Mouse (Mus musculus): ENCODE data around the gene Maml1.

Maml1 gene

DNA sequence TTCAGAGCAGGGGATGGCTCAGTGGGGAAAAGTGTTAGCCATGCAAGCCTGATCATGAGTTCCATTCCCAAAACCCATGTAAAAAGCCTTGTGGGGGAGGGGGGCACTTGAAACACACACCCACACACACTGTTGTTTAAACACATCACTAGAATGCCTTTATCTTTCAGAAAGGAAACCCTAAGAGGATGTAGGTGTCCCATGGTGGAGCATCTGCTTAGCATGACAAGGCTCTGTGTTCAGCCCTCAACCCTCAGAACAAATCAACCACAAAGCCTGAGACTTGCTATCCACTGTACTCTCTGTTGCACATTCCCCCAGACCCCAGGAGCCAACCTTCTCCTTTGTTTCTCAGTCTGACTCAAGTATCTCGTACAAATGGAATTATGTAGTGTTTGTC, 12.1 kb downstream of the Maml1 start:
- peak; percentile 59 for DNase-seq (ENCODE audit: low read depth, low spot score)

DNA sequence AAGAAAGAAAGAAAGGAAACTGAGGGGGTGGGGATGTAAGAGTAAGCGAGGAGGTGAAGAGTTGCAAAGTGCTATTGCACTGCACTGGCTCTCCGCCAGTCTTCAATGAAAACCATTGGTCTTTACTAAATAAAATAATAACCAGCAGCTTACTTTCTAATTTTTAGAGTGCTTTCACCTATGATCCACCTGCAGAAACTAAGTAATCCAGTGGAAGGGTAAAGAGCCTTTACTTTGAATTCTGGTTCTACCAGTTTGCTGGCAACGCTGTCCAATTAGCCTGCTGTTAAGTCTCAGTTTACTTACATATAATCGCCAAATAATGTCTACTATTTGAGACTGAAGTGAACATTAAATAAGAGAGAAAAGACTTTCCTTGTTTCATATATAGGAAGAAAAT, 13.1 kb downstream of the Maml1 start:
- no peak for DNase-seq (ENCODE audit: low read depth, low spot score)

DNA sequence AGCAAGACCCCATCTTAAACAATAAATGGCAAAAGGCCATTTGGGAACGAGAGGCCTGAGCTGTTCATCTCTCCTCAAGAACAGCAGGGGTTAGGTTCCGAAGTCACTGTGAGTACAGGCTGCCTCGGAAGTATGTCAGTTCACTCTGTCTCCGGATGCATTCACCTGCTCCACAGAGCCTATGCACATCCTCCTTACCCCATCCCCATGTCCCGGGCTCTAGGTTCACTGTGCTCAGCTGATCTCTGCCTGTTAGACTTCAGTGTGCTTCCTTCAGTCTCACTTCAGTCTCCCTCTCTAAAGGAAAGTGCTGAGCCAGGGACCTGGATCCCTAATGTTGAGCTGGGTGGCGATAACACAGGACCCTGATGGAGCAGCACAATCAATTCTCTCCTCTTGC, 14.4 kb downstream of the Maml1 start:
- no peak for DNase-seq (ENCODE audit: low read depth, low spot score)

DNA sequence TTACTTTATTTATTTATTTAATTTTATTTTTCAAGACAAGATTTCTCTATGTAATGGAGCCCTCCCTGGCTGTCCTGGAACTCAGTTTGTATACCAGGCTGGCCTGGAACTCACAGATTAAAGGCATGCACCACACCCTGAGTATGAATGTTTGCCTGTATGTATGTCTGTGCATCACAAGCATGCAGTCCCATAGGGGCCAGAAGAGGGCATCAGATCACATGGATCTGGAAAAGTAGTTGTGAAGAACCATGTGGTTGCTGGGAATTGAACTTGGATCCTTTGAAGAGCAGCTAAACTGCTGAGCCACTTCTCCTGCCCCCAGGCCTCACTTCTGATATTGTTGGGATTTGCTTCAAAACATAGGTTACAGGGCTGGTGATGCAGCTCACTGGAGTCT, 15.1 kb downstream of the Maml1 start:
- DNase-seq (ENCODE audit: low read depth, low spot score): peak; percentile 51

DNA sequence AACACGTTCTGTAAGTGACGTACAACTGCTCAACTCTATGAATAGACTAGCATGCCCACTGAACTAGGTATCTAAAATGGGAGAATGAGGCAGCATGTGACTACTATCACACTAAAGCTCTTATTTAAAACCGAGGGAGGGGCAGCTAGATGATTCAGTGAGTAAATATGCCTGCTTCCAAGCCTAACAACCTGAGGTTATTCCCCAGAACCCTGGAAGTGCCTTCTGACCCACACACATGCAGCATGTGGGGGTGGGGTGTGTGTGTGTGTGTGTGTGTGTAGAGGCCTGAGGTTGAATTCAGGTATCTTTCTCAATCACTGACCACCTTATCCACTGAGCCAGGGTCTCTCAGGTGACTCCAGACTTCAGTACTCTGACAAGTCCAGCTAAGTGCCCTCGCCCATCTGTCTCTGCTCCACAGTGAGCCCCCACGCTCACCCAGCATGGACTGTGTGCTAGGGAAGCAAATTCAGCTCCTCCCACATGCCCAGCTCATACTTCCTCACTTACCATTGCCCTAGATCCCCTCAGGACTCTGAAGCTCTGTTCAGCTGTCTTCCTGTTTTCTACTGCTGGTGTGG, 16.5 kb downstream of the Maml1 start:
- no peak for DNase-seq (ENCODE audit: low read depth, low spot score)

DNA sequence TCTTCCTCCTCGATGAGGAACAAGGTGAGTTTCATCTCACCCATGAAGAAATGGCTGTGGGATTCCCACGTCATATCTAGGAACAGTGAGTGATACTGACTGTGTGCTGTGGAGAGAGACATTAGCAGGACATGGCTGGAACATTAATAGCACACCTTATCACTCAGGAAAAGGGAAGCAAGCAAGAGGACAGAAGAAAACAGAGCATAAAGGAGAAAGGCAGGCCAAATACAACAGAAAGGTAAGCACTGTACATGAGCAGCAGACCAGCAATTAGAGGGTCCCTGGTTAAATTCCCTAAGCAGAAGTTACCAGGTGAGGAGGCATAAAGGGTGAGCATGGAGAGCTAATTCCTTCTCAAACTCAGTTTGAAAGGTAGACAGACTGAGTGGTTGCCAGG, 17.0 kb downstream of the Maml1 start:
- no peak for DNase-seq (ENCODE audit: low read depth, low spot score)

DNA sequence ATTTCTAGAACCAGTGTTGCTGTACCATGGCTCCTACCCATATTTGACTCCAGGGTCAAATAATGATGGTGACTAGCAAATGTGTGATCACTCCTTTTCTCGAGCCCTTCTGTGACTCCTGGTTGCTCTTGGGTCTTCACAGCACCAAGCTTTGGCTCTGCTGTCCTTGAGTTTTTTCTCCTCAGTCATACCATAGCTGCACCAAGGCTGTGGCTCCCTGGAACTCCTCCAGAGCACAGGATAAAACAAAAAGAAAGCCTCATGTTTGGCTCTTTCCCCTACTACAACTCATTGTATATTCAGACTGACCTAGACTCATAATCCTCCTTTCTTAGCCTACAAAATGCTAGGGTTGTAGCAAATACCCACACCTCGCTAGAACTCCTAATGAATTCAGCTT, 19.3 kb downstream of the Maml1 start:
- DNase-seq (ENCODE audit: low read depth, low spot score): no peak

DNA sequence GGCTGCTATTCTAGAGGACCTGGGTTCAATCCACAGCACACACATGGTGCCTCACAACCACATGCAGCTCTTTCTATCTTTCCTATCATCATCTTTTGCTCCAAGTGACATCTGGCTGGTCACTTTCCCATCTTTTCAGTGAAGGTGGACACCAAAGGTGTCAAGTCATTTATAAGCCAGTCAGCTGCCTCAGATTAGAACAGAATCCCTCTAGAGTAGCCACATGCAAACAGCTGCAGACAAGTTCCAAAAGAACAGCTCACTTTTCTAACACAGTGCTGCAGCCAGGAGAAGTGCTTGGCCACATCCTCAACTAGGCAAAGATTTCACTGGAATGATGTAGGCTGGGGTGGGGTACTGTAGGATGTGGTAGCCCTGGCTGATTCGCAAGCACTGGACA, 22.2 kb downstream of the Maml1 start:
- DNase-seq (ENCODE audit: low read depth, low spot score): no peak

DNA sequence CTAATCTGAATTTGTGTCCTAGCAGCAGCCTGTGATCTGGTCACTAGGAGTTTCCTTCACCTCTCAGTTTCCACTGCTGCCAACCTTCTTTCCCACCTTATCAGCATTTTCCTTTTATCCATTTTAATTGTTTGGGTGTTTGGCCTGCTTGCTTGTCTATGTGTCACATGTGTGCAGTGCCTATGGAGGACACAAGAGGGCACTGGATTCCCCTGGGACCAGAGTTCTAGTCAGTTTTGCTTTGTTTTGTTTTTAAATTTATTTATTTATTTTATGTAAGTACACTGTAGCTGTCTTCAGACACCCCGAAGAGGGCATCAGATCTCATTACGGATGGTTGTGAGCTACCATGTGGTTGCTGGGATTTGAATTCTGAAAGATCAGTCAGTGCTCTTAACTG, 22.9 kb downstream of the Maml1 start:
- DNase-seq (ENCODE audit: low read depth, low spot score): peak; percentile 30

DNA sequence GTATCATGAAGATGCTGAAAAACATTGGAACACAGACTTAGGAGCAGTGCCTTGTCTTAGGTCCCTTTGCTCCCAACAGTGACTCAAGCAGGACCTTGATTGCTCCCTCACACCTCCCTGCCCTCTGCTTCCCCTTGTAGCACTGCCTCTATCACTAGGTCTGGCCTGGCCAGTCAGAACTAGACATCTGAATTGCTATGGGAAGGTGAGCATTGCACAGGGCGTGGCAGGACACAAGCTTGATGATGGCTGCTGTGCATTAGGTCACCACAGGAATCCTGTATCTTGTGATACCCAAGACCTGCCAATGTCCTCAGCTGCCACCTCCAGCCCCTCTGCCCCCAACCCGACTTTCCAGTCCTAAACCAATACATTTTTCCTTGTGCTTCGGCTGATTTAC, 25.1 kb downstream of the Maml1 start:
- peak; percentile 54 for DNase-seq (ENCODE audit: low read depth, low spot score)

DNA sequence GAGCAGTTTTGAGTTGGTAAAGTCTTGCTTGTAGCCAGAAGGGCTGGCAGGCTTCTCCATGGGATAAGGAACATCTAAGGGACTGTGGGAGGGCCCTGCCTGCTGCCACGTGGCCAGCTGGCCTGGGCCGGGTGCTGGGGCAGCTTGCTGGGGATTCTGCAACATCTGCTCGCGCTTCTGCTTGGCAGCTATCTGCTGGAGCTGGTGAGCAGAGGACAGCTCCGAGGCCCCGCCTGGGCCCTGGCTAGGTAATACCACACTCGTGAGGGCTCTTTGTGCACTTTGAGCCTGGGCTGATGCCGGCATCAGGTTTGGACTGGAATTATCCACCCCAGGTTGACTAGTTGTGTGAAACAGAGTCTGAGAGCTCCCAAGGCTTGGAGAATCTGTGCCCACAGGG, 26.2 kb downstream of the Maml1 start:
- DNase-seq (ENCODE audit: low read depth, low spot score): no peak

DNA sequence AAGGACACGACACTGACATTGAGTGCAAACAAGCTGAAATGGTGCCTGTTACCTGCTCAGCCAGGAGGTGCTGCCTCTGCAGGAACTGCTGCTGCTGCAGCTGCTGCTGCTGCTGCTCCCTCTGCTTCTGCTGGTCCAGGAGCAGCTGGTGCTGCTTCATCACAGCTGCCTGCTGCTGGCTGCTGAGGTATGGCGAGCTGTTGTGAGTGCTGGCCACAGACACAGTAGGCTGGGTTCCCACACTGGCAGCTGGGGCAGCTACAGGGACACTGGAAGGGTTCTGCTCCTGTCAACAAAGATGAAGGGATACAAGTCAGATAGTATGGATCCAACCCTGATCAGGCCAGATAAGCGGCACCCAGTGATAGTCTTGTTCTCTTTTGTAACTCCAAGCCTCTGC, 28.9 kb downstream of the Maml1 start:
- DNase-seq (ENCODE audit: low read depth, low spot score): no peak

DNA sequence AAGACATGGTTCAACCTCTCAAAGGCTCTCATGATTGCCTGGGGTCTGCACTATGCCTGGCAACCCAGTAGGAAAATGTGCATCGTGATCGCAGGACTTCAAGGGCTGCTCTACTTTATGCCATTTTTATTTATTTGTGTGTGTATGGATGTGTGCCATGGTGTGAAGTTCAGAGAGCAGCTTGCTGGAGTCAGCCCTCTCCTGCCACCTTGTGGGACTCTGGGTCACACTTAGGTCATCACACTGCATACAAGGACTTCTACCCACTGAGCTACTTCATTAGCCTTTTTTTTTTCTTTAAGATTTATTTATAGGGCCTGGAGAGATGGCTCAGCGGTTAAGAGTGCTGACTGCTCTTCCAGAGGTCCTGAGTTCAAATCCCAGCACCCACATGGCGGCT, 30.1 kb downstream of the Maml1 start:
- no peak for DNase-seq (ENCODE audit: low read depth, low spot score)

DNA sequence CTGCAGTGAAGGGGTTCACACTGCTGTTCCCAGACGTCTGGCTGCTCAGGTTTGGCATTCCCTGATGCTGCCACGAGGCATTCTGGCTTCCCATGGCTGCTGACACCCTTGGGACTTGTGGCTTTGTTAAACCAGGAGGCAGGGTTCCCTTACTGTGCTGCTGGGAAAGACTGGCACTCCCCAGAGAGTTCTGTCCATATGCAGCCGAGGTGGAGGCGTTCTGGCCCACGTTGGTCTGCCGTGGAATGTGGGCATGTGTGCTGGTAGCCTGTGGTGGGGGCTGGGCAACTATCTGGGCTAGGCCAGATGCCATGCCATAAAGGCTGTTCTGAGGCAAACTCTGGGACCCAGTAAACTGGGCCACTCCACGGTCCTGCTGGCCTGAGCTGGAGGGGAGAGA, 33.8 kb downstream of the Maml1 start:
- DNase-seq (ENCODE audit: low read depth, low spot score): no peak

DNA sequence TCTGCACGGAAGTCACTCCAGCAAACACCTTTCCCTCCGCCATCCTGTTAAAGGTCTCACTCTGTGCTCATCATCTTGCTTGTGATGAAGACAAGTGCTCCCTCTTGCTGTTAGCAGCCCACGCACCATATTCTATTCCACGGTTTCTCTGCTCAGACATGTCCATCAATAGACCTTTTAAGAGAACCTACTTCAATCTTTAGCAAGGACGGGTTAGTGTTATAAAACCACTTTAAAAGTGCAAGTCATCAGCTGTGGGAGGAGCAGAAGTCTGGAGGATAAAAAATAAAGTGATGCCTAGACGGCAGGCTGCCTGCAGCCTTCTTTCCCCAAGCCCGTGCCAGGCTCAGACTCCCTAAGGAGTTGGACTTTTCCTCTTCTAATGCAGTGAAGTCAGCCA, 35.5 kb downstream of the Maml1 start:
- DNase-seq (ENCODE audit: low read depth, low spot score): no peak

DNA sequence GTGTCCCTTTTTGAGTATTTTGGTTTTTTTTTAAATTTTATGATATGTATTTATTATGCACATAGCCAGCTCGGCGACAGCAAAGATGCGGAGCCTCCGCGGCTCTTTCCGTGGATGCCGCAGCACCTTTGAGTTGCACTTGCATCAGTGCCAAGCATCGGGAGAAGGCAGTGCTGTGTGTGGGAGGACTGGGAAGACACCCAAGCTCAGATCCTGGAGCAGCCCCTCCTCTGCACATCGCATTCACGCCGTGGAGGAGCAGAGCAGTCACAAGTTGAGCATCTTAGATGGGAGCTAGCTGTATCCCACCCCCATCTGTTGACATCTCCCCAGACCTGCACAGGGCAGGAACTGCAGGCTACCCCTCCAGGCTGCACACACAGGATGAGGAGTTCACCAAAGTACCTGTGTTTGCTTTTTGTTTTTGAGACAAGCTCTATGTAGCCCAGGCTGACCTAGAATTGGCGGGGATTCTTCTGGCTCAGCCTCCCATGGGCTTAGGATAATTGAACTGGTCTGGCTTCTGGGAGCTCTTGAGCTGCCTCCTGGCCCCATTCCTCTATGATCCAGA, 38.0 kb downstream of the Maml1 start:
- DNase-seq (ENCODE audit: low read depth, low spot score): no peak

DNA sequence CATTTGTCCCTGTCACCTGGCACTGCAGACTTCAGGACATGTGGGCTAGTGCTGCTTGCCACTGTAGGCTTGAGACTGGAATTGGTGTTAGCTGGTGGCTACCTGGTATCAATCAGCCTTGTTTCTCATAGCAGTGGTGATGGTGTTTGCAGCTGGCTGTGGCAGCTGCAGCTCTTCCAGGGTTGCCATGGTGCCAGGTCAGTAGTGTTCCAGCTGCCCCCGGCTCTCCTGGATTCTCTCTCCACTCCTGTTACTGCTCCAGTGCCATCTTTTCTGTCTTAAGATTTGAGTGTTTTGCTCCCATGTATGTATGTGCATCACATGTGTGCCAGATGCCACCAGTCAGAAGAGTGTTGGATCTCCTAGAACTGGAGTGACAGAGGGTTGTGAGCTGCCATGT, 38.7 kb downstream of the Maml1 start:
- DNase-seq (ENCODE audit: low read depth, low spot score): no peak

DNA sequence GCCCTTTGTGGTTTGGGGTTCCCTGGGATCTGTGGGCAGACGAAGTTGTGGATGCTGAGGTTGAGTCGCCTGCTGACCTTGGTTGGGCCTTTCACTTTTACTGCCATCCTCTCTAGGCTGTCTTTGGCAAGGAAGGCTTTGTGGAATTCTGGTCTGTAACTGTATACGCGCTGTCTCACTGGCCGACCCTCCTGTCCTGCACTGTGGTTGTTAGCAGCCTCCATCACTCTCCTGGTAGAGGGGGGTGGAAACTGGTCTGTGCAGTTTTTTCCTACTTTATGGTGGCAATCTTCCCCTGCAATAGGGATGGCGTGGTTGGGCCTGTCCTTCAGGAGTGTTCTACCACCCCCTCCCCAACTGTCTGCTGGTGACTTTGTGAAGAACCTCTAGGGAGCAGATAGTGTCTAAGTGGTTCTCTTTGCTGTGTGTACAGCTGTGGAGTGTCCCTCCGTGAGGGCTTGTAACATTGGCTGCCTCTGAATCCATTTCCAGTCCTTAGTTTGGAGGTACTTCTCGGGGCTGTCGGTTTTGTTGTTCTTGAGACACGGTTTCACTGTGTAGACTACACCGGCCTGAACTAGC, 39.3 kb downstream of the Maml1 start:
- DNase-seq (ENCODE audit: low read depth, low spot score): no peak

DNA sequence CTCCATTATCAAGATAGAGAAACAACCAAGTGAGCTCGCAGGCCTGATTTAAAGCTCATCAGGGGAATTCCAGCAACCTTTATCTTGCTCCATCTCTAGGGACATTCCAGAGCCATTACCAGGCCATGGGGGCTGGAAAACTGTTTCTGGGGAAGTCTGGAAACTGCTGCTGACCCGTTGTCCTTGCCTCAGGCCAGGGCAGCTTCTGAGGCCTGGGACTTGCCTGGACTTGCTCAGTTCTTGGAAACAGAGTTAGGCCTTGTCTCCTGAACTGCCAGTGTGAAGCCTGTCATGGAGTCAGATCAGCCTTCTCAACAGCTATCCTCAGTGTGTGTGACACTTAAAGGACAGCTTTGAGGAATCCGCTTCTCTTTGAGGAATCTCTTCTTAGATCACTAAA, 39.9 kb downstream of the Maml1 start:
- peak; percentile 45 for DNase-seq (ENCODE audit: low read depth, low spot score)

DNA sequence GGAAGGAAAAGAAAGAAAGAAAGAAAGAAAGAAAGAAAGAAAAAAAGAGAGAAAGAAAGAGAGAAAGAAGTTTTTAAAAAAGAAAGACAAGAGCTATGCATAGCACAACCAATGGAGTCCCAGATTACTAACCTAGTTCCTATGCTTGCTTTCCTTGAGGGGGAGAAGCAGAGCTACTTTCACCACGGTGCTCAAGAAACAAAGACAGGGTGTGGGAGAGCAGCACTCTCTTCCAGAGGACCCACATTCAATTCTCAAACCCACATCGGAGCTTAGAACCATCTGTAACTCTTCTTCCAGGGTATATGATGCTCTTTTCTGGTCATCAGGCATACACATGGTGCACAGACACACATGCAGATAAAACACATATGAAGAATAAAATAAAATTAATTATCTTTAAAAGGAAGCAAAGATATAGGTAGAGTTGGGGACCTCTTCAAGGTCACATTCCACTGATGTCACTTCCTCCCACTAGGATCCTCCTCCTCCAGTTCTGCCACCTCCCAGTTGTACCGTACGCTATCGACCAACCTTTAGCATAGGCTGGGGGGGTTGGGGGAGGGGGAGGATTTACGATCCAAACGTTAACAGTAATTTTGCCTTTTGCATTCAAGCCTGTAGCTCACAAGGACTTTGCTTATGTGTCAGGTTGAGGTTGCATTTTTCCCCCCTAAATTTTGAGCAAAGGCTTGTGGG, 43.5 kb downstream of the Maml1 start:
- peak; percentile 53 for DNase-seq (ENCODE audit: low read depth, low spot score)

DNA sequence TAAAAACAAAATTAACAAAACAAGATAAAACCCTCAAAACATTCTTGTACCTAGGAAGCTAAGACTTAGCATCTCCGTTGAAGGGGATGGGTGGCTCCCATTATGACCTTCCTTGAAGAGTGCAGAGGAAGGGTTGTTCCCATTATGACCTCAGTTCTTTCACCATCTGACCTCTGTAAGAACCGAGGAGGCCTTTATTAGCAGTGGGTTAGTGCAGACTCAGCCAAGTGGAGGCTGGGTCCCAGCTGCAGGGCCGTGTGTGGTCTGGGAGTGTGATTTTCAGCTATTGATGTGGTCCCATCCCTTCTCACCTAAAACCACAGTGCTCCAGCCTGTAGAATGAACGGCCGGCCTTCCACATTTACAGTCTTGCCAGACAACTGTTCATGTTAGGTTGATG, 46.8 kb downstream of the Maml1 start:
- no peak for DNase-seq (ENCODE audit: low read depth, low spot score)

DNA sequence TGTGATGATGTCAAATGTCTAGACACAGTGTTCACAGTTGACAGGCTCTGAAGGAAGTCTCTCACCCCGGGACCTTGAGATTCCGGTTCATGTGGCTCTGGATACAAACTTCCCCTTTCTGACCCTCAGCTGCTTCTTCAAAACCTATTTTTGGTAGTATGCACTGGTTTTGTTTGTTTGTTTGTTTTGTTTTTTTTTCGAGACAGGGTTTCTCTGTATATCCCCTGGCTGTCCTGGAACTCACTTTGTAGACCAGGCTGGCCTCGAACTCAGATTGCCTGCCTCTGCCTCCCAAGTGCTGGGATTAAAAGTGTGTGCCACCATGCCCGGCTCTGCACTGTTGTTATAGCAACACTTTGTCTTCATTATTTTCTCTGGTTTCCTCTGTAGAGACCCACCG, 48.2 kb downstream of the Maml1 start:
- no peak for DNase-seq (ENCODE audit: low read depth, low spot score)

DNA sequence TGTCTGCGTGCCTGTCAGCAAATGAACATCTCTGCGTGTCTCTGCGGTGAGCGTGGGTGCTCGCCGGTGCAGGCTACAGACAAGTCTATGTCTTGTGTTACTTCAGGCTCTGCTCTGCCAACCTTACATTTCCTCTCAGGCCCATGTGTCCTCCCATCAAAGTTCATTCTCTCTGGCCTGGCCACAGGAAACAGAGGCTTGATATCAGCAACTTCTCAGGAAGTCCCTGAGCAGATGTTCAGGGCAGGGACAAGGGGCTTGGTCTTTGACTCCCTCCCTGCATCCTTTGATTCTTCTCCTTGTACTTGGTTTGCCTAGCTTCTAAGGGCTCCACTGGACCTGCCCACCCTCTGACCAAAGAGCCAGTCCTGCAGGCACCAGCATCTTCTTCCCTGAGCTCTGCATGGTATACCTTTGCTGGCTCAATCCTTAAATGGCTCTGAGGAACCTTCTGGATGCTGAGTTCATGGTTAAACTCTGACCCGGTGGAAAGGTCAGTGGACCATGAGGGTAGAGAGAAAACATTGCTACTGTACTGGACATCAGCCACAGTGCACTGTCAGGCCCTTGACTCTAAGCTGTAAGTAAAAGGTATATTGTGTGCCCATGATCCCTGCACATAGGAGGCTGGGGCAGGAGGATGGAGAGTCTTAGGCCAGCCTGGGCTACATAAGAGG, 51.7 kb downstream of the Maml1 start:
- no peak for DNase-seq (ENCODE audit: low read depth, low spot score)

Data from ES-CJ7 (cell line).